Mouse (Mus musculus): ENCODE results near the gene Hdac1. TPM values are rescaled to one million over a fixed set of nuclear protein-coding genes. Genes with fewer than 3 reads are reported as not detected.
A peak's percentile ranks its signal among the peaks of the same experiment; 100 is the strongest.
"Not testable (repeated sequence)": the region's sequence is repeated elsewhere in the genome, so short reads cannot be mapped to it uniquely, and the experiment has no call there.

The Hdac1 gene
- polyA plus RNA-seq, 1 experiment, result 100 TPM

DNA sequence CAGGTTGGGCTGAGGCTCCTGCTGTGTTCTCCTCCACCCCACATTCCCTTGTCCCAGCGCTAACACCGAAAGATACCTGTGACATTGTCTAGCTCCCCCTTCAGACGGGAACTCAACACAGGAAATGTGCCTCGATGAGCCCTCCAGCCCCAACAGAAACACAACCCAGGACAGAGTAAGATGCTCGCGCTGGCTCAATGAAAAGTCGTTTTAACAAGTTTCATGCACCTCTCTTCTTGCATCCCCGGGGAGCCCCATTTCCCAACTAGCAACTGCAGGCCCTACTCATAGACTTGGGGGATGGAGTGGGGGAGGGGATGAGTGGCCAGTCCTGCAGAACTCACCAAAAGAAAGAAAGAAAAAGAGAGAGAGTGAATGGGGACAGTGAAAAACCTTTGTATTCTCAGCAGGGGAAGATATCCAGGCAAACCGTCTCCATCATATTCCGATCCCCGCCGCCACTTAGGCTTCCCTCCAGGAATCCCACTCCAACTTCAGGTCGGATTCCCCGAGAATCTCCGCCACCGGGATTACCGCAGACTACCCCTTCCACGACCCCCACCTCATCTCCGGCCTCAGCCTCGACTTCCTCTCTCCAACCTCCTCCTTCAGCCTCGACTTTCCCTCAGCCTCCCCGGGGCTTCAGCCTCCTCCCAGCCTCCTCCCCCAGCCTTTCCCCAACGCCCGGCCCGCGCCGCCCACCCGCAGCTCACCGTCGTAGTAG, 483 bp downstream of the Hdac1 start:
- 1% methylated on average over 30 of the region's 30 CpGs for WGBS
- Histone ChIP-seq H3K27ac (ENCODE audit: control insufficient read depth, insufficient read depth, low read depth, low read length, poor library complexity) (peak overlapping the region; percentile 80), H3K4me3 (replicated peaks; ENCODE audit: control insufficient read depth, low read depth, low read length) (peak overlapping the region; percentile 94), H3K4me1 (ENCODE audit: control insufficient read depth, insufficient read depth, low read length) (no peaks in the 10 kb centered on the region; the same call in 1 of the 2 replicates)
- TF ChIP-seq CTCF (IDR thresholded peaks at IDR 0.05; ENCODE audit: control insufficient read depth, insufficient read depth, low read length) (peak; percentile 20; the same call in 1 of the 2 replicates), POLR2A (IDR thresholded peaks at IDR 0.05; ENCODE audit: borderline replicate concordance, control insufficient read depth, low read depth, low read length) (no peak)

DNA sequence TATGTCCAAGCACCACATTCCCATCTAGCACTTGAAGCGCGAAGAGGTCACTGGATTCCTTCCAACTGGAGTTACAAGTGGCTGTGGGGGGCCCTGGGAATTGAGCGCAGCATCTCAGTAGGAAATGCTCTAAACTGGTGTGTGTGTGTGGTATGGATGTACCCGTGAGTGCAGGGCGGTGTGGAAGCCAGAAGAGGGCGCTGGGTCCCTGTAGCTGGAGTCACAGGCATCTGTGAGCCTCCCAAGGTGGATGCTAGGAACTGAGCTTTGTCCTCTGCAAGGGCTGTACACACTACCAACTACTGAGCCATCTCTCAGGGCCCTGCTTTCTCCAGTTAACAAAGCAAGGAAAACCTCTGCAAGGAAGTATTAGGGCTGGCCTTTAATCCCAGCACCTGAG, 2.5 kb downstream of the Hdac1 start:
- no peak overlapping the region for H3K4me3 ChIP-seq (replicated peaks; ENCODE audit: control insufficient read depth, low read depth, low read length)
- no peak for TF ChIP-seq POLR2A (IDR thresholded peaks at IDR 0.05; ENCODE audit: borderline replicate concordance, control insufficient read depth, low read depth, low read length)
- peak; percentile 62 for TF ChIP-seq CTCF (IDR thresholded peaks at IDR 0.05; ENCODE audit: control insufficient read depth, insufficient read depth, low read length)
- H3K4me1 ChIP-seq (ENCODE audit: control insufficient read depth, insufficient read depth, low read length), result no peaks in the 10 kb centered on the region; the same call in 1 of the 2 replicates
- WGBS, result 86% methylated on average over 6 of the region's 6 CpGs
- no peak overlapping the region for H3K27ac ChIP-seq (ENCODE audit: control insufficient read depth, insufficient read depth, low read depth, low read length, poor library complexity)

DNA sequence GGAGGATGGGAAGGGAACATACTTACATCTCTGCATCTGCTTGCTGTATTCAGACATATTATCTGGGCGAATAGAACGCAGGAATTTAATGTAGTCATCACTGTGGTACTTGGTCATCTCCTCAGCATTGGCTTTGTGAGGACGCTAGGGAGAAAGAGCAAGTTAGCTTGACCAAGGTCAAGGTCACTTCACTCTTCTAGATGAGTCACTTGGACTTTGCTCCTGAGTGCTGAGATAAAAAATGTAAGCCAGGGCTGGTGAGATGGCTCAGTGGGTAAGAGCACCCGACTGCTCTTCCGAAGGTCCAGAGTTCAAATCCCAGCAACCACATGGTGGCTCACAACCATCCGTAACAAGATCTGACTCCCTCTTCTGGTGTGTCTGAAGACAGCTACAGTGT, 13.6 kb downstream of the Hdac1 start:
- not testable (repeated sequence) for H3K27ac ChIP-seq (ENCODE audit: control insufficient read depth, insufficient read depth, low read depth, low read length, poor library complexity); H3K4me1 ChIP-seq (ENCODE audit: control insufficient read depth, insufficient read depth, low read length); H3K4me3 ChIP-seq (replicated peaks; ENCODE audit: control insufficient read depth, low read depth, low read length)
- 86% methylated on average over 6 of the region's 6 CpGs for WGBS

DNA sequence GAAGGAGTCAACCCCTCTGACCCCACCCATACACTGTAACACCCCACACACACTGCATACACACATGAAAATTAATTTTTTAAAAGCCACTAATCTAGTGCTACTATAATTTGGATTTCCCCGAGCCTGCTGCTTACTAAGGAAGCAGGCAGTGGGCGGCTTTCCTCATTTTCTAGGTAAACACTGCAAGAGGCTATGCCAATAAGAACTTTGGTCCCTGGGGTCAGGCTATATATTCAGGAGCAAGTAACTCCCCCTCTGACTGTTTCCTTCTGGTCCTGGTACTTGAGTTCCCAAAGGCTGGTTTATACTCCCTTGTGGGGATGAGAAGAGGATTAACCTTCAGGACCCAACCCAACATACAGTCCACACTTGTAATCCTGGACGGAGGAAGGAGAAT, 16.6 kb downstream of the Hdac1 start:
- Histone ChIP-seq H3K4me1 (ENCODE audit: control insufficient read depth, insufficient read depth, low read length) (no peaks in the 10 kb centered on the region; the same call in 1 of the 2 replicates), H3K27ac (ENCODE audit: control insufficient read depth, insufficient read depth, low read depth, low read length, poor library complexity) (peak overlapping the region; percentile 3; the same call in 1 of the 2 replicates), H3K4me3 (replicated peaks; ENCODE audit: control insufficient read depth, low read depth, low read length) (no peak overlapping the region)
- WGBS, result 89% methylated on average over 3 of the region's 3 CpGs
- no peak for TF ChIP-seq CTCF (IDR thresholded peaks at IDR 0.05; ENCODE audit: control insufficient read depth, insufficient read depth, low read length)
- no peak for TF ChIP-seq POLR2A (IDR thresholded peaks at IDR 0.05; ENCODE audit: borderline replicate concordance, control insufficient read depth, low read depth, low read length)

DNA sequence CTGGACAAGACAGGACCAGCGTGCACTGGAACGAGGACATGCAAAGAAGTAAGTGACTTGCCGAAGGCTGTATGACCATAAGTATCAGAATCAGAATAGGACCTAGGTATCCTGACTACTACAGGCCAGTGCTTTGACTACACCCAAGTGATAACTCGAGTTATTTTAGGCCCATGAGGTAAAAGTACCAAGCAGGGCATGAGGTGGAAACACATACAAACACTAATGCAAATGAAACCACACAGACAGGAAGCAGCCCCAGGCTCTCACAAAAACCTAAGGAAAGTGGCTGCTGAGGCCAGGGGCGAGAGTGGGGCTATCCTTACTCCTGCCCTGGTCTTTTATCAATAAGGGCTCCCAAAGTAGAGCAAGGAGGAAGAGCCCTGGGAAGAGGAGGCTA, 17.2 kb downstream of the Hdac1 start:
- Histone ChIP-seq H3K27ac (ENCODE audit: control insufficient read depth, insufficient read depth, low read depth, low read length, poor library complexity) (peak overlapping the region; percentile 3; the same call in 1 of the 2 replicates), H3K4me1 (ENCODE audit: control insufficient read depth, insufficient read depth, low read length) (no peaks in the 10 kb centered on the region; the same call in 1 of the 2 replicates), H3K4me3 (replicated peaks; ENCODE audit: control insufficient read depth, low read depth, low read length) (no peak overlapping the region)
- no peak for TF ChIP-seq POLR2A (IDR thresholded peaks at IDR 0.05; ENCODE audit: borderline replicate concordance, control insufficient read depth, low read depth, low read length)
- no peak for TF ChIP-seq CTCF (IDR thresholded peaks at IDR 0.05; ENCODE audit: control insufficient read depth, insufficient read depth, low read length)
- WGBS, result 79% methylated on average over 5 of the region's 5 CpGs

DNA sequence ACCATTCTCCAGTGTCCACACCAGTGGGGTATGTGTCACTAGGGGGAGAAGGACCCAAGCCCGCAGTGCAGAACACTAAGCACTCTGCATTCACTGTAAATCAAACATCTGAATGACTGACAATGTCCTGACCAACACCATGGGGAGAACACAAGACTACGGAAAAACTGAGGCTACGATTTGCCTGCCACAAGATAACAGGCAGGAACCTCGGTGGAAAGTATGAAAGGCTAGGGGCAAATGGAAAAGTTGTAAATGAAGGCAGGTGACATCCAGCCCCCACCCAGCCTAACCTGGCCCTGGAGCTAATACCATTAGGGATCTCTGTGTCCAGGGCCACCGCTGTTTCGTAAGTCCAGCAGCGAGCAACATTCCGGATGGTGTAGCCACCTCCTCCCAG, 24.0 kb downstream of the Hdac1 start:
- Histone ChIP-seq H3K27ac (ENCODE audit: control insufficient read depth, insufficient read depth, low read depth, low read length, poor library complexity) (no peak overlapping the region), H3K4me1 (ENCODE audit: control insufficient read depth, insufficient read depth, low read length) (no peaks in the 10 kb centered on the region), H3K4me3 (replicated peaks; ENCODE audit: control insufficient read depth, low read depth, low read length) (no peak overlapping the region)
- TF ChIP-seq CTCF (IDR thresholded peaks at IDR 0.05; ENCODE audit: control insufficient read depth, insufficient read depth, low read length) (no peak), POLR2A (IDR thresholded peaks at IDR 0.05; ENCODE audit: borderline replicate concordance, control insufficient read depth, low read depth, low read length) (no peak)
- 89% methylated on average over 8 of the region's 8 CpGs for WGBS

DNA sequence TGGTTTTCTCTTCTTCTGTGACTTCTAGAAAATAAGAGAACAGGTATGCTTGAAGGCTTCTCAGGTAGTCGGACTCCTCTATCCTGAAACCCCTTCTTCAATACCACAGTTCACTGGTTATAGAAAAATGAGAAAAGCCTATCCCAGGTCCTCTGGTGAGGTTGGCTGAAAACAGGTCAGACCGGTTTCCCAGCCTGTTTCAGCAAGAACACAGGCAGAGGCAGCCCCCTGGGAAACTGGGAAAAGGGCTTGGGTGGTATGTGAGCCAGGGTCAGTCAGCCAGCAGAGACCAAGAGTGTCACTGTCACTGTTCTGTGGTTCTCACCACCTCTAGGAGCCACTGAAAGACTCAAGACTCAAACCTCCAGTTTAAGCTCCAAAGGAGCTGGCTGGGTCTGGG, 25.6 kb downstream of the Hdac1 start:
- TF ChIP-seq POLR2A (IDR thresholded peaks at IDR 0.05; ENCODE audit: borderline replicate concordance, control insufficient read depth, low read depth, low read length) (no peak), CTCF (IDR thresholded peaks at IDR 0.05; ENCODE audit: control insufficient read depth, insufficient read depth, low read length) (no peak)
- peaks cover 1% of the 10 kb centered on the region; the same call in 1 of the 2 replicates for H3K4me1 ChIP-seq (ENCODE audit: control insufficient read depth, insufficient read depth, low read length)
- no peak overlapping the region for H3K27ac ChIP-seq (ENCODE audit: control insufficient read depth, insufficient read depth, low read depth, low read length, poor library complexity)
- 81% methylated on average over 2 of the region's 2 CpGs for WGBS
- no peak overlapping the region for H3K4me3 ChIP-seq (replicated peaks; ENCODE audit: control insufficient read depth, low read depth, low read length)

DNA sequence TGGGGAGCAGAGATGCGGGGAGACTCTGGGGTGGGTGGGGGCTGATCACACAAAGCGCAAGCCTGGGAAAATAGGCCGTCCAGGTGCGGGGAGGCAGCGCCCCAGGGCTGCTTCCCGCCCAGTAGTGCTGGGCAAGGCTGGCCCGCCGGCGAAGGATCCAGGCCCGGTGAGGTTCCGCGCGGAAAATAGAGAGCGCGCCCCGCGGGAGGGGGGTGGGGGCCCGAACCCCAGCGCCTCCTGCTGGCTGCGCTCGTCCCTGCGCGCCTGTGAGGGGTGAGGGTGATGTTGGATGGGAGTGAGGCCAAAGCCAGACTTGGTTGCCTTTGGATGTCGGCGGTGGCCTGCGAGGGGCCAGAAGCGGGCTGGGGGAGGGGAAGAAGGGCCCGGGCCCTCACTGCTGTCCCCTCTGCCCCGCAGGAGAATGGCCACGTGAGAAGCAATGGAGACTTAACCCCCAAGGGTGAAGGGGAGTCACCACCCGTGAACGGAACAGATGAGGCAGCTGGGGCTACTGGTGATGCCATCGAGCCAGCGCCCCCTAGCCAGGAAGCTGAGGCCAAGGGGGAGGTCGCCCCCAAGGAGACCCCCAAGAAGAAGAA, 28.1 kb downstream of the Hdac1 start:
- WGBS, result 2% methylated on average over 35 of the region's 35 CpGs
- TF ChIP-seq CTCF (IDR thresholded peaks at IDR 0.05; ENCODE audit: control insufficient read depth, insufficient read depth, low read length) (peak; percentile 78), POLR2A (IDR thresholded peaks at IDR 0.05; ENCODE audit: borderline replicate concordance, control insufficient read depth, low read depth, low read length) (no peak)
- H3K4me3 ChIP-seq (replicated peaks; ENCODE audit: control insufficient read depth, low read depth, low read length), result peak overlapping the region; percentile 72
- peak overlapping the region; percentile 43; the same call in 1 of the 2 replicates for H3K27ac ChIP-seq (ENCODE audit: control insufficient read depth, insufficient read depth, low read depth, low read length, poor library complexity)
- peaks cover 3% of the 10 kb centered on the region; the same call in 1 of the 2 replicates for H3K4me1 ChIP-seq (ENCODE audit: control insufficient read depth, insufficient read depth, low read length)

Measured in bone marrow, adult 2 months (tissue).